Comparison of ENCODE assay signal across 12 mouse cellular contexts in genomic region chr17:52885210-52885609, GRCm38 (mm10).
"Had no signal": no experiment of that assay in that cellular context is flagged by ENCODE, and none has a peak within 500 bp of the region (broad histone marks: within the 10 kb centered on the region; RNA-seq: fewer than 3 reads in every experiment).

No protein-coding gene starts in this region.

- H3K9ac ChIP-seq: hindbrain, embryonic 15.5 days; liver, embryonic 12.5 days; midbrain, embryonic 13.5 days; neural tube, embryonic 12.5 days had no signal

- H3K9me3 ChIP-seq: hindbrain, embryonic 15.5 days; limb, embryonic 10.5 days; liver, embryonic 12.5 days; midbrain, embryonic 13.5 days; neural tube, embryonic 12.5 days had no signal

- H3K36me3 ChIP-seq: hindbrain, embryonic 15.5 days; limb, embryonic 10.5 days; liver, embryonic 12.5 days; midbrain, embryonic 13.5 days; neural tube, embryonic 12.5 days had no signal

- H3K27ac ChIP-seq: hindbrain, embryonic 15.5 days; kidney, postnatal 0 days; layer of hippocampus, adult 2 months; limb, embryonic 10.5 days; liver, embryonic 12.5 days; midbrain, embryonic 13.5 days; neural tube, embryonic 12.5 days had no signal

- H3K4me2 ChIP-seq: hindbrain, embryonic 15.5 days; liver, embryonic 12.5 days; midbrain, embryonic 13.5 days; neural tube, embryonic 12.5 days had no signal

- DNase-seq: kidney, adult 8-10 months; kidney, postnatal 36 days; thymus, adult 18-20 months; thymus, postnatal 25 days had no signal

- ATAC-seq: intestine, postnatal 0 days; liver, embryonic 12.5 days; midbrain, embryonic 13.5 days had no signal

- H3K4me1 ChIP-seq: hindbrain, embryonic 15.5 days; limb, embryonic 10.5 days; liver, embryonic 12.5 days; midbrain, embryonic 13.5 days; neural tube, embryonic 12.5 days had no signal

- H3K4me3 ChIP-seq: hindbrain, embryonic 15.5 days; layer of hippocampus, adult 2 months; limb, embryonic 10.5 days; liver, embryonic 12.5 days; midbrain, embryonic 13.5 days; neural tube, embryonic 12.5 days had no signal

- H3K27me3 ChIP-seq: hindbrain, embryonic 15.5 days; liver, embryonic 12.5 days; midbrain, embryonic 13.5 days; neural tube, embryonic 12.5 days had no signal
